Mouse (Mus musculus): ENCODE results near the gene Irf2bp2. TPM values are rescaled to one million over a fixed set of nuclear protein-coding genes. Genes with fewer than 3 reads are reported as not detected.

Irf2bp2 gene
- polyA plus RNA-seq, 1 experiment from 2014 or later, result 9.9 TPM

- Histone ChIP-seq H3K4me1 (ENCODE audit: control insufficient read depth, insufficient read depth, low read length) (peaks cover 31% of the 10 kb centered on the region), H3K36me3 (ENCODE audit: control insufficient read depth, insufficient read depth, low read length) (no peaks in the 10 kb centered on the region; the same call in 1 of the 2 replicates), H3K4me2 (ENCODE audit: low read depth, low read length) (peak overlapping the region; percentile 90), H3K4me3 (replicated peaks; ENCODE audit: low read length) (peak overlapping the region; percentile 95), H3K27ac (ENCODE audit: low read length) (peak overlapping the region; percentile 100), H3K27me3 (ENCODE audit: control insufficient read depth, insufficient read depth, low read length) (no peaks in the 10 kb centered on the region), H3K9ac (ENCODE audit: low read length) (peak overlapping the region; percentile 98), H3K9me3 (replicated peaks; ENCODE audit: control insufficient read depth, low read length) (no peaks in the 10 kb centered on the region)
- 3% methylated on average over 20 of the region's 20 CpGs for WGBS
- ATAC-seq (ENCODE audit: insufficient read depth, low FRiP score), result no peak
These were observed 2.5 kb downstream of the Irf2bp2 start for GRCm38 (mm10) chr8:126591141-126591820.

GRCm38 (mm10) chr8:126590599-126590998, 3.2 kb downstream of the Irf2bp2 start:
- 11% methylated on average over 4 of the region's 4 CpGs for WGBS
- peak overlapping the region; percentile 98 for H3K9ac ChIP-seq (ENCODE audit: low read length)
- peaks cover 33% of the 10 kb centered on the region for H3K4me1 ChIP-seq (ENCODE audit: control insufficient read depth, insufficient read depth, low read length)
- H3K27me3 ChIP-seq (ENCODE audit: control insufficient read depth, insufficient read depth, low read length), result no peaks in the 10 kb centered on the region
- ATAC-seq (ENCODE audit: insufficient read depth, low FRiP score), result no peak
- peak overlapping the region; percentile 90 for H3K4me2 ChIP-seq (ENCODE audit: low read depth, low read length)
- no peaks in the 10 kb centered on the region for H3K9me3 ChIP-seq (replicated peaks; ENCODE audit: control insufficient read depth, low read length)
- peaks cover 3% of the 10 kb centered on the region; the same call in 1 of the 2 replicates for H3K36me3 ChIP-seq (ENCODE audit: control insufficient read depth, insufficient read depth, low read length)
- peak overlapping the region; percentile 65 for H3K27ac ChIP-seq (ENCODE audit: low read length)
- H3K4me3 ChIP-seq (replicated peaks; ENCODE audit: low read length), result peak overlapping the region; percentile 95

GRCm38 (mm10) chr8:126590024-126590529, 3.7 kb downstream of the Irf2bp2 start:
- Histone ChIP-seq H3K27ac (ENCODE audit: low read length) (peak overlapping the region; percentile 65), H3K4me1 (ENCODE audit: control insufficient read depth, insufficient read depth, low read length) (peaks cover 33% of the 10 kb centered on the region), H3K27me3 (ENCODE audit: control insufficient read depth, insufficient read depth, low read length) (no peaks in the 10 kb centered on the region), H3K4me2 (ENCODE audit: low read depth, low read length) (peak overlapping the region; percentile 90), H3K4me3 (replicated peaks; ENCODE audit: low read length) (peak overlapping the region; percentile 95), H3K9ac (ENCODE audit: low read length) (peak overlapping the region; percentile 98), H3K9me3 (replicated peaks; ENCODE audit: control insufficient read depth, low read length) (no peaks in the 10 kb centered on the region), H3K36me3 (ENCODE audit: control insufficient read depth, insufficient read depth, low read length) (peaks cover 3% of the 10 kb centered on the region; the same call in 1 of the 2 replicates)
- no peak for ATAC-seq (ENCODE audit: insufficient read depth, low FRiP score)
- under 1% methylated on average over 14 of the region's 14 CpGs for WGBS

GRCm38 (mm10) chr8:126589507-126590023, 4.2 kb downstream of the Irf2bp2 start:
- ATAC-seq (ENCODE audit: insufficient read depth, low FRiP score), result no peak
- H3K27ac ChIP-seq (ENCODE audit: low read length), result peak overlapping the region; percentile 65
- peak overlapping the region; percentile 90 for H3K4me2 ChIP-seq (ENCODE audit: low read depth, low read length)
- peak overlapping the region; percentile 98 for H3K9ac ChIP-seq (ENCODE audit: low read length)
- H3K9me3 ChIP-seq (replicated peaks; ENCODE audit: control insufficient read depth, low read length), result no peaks in the 10 kb centered on the region
- H3K4me1 ChIP-seq (ENCODE audit: control insufficient read depth, insufficient read depth, low read length), result peaks cover 34% of the 10 kb centered on the region
- H3K36me3 ChIP-seq (ENCODE audit: control insufficient read depth, insufficient read depth, low read length), result peaks cover 3% of the 10 kb centered on the region; the same call in 1 of the 2 replicates
- peak overlapping the region; percentile 95 for H3K4me3 ChIP-seq (replicated peaks; ENCODE audit: low read length)
- 3% methylated on average over 1 of the region's 1 CpGs for WGBS
- H3K27me3 ChIP-seq (ENCODE audit: control insufficient read depth, insufficient read depth, low read length), result no peaks in the 10 kb centered on the region

- no peak for ATAC-seq (ENCODE audit: insufficient read depth, low FRiP score)
- no peaks in the 10 kb centered on the region for H3K9me3 ChIP-seq (replicated peaks; ENCODE audit: control insufficient read depth, low read length)
- H3K4me2 ChIP-seq (ENCODE audit: low read depth, low read length), result peak overlapping the region; percentile 90
- peak overlapping the region; percentile 95 for H3K4me3 ChIP-seq (replicated peaks; ENCODE audit: low read length)
- WGBS, result 11% methylated on average over 11 of the region's 11 CpGs
- H3K4me1 ChIP-seq (ENCODE audit: control insufficient read depth, insufficient read depth, low read length), result peaks cover 36% of the 10 kb centered on the region
- peak overlapping the region; percentile 78 for H3K9ac ChIP-seq (ENCODE audit: low read length)
- peaks cover 3% of the 10 kb centered on the region; the same call in 1 of the 2 replicates for H3K36me3 ChIP-seq (ENCODE audit: control insufficient read depth, insufficient read depth, low read length)
- no peaks in the 10 kb centered on the region for H3K27me3 ChIP-seq (ENCODE audit: control insufficient read depth, insufficient read depth, low read length)
- H3K27ac ChIP-seq (ENCODE audit: low read length), result peak overlapping the region; percentile 65
These were observed 4.9 kb downstream of the Irf2bp2 start for GRCm38 (mm10) chr8:126588636-126589506.

GRCm38 (mm10) chr8:126587836-126588503, 5.8 kb downstream of the Irf2bp2 start:
- peak overlapping the region; percentile 65 for H3K9ac ChIP-seq (ENCODE audit: low read length)
- H3K9me3 ChIP-seq (replicated peaks; ENCODE audit: control insufficient read depth, low read length), result no peaks in the 10 kb centered on the region
- 28% methylated on average over 10 of the region's 10 CpGs for whole genome bisulfite sequencing
- ATAC-seq (ENCODE audit: insufficient read depth, low FRiP score), result no peak
- H3K27ac ChIP-seq (ENCODE audit: low read length), result peak overlapping the region; percentile 58
- H3K36me3 ChIP-seq (ENCODE audit: control insufficient read depth, insufficient read depth, low read length), result peaks cover 3% of the 10 kb centered on the region; the same call in 1 of the 2 replicates
- H3K27me3 ChIP-seq (ENCODE audit: control insufficient read depth, insufficient read depth, low read length), result no peaks in the 10 kb centered on the region
- peak overlapping the region; percentile 95 for H3K4me3 ChIP-seq (replicated peaks; ENCODE audit: low read length)
- H3K4me2 ChIP-seq (ENCODE audit: low read depth, low read length), result peak overlapping the region; percentile 90
- peaks cover 41% of the 10 kb centered on the region for H3K4me1 ChIP-seq (ENCODE audit: control insufficient read depth, insufficient read depth, low read length)

GRCm38 (mm10) chr8:126586599-126587577, 6.9 kb downstream of the Irf2bp2 start:
- ATAC-seq (ENCODE audit: insufficient read depth, low FRiP score), result no peak
- peak overlapping the region; percentile 54 for H3K27ac ChIP-seq (ENCODE audit: low read length)
- peak overlapping the region; percentile 30 for H3K4me3 ChIP-seq (replicated peaks; ENCODE audit: low read length)
- H3K9ac ChIP-seq (ENCODE audit: low read length), result peak overlapping the region; percentile 43
- peak overlapping the region; percentile 90 for H3K4me2 ChIP-seq (ENCODE audit: low read depth, low read length)
- 0 out of 2 replicates have a peak, but pooled peaks cover 3% of the 10 kb centered on the region for H3K36me3 ChIP-seq (ENCODE audit: control insufficient read depth, insufficient read depth, low read length)
- no peaks in the 10 kb centered on the region for H3K9me3 ChIP-seq (replicated peaks; ENCODE audit: control insufficient read depth, low read length)
- peaks cover 44% of the 10 kb centered on the region for H3K4me1 ChIP-seq (ENCODE audit: control insufficient read depth, insufficient read depth, low read length)
- no peaks in the 10 kb centered on the region for H3K27me3 ChIP-seq (ENCODE audit: control insufficient read depth, insufficient read depth, low read length)
- 50% methylated on average over 10 of the region's 10 CpGs for WGBS

GRCm38 (mm10) chr8:126586101-126586500, 7.7 kb downstream of the Irf2bp2 start:
- no peaks in the 10 kb centered on the region for H3K27me3 ChIP-seq (ENCODE audit: control insufficient read depth, insufficient read depth, low read length)

More at GRCm38 (mm10) chr8:126586101-126586500, 7.7 kb downstream of the Irf2bp2 start:
- Histone ChIP-seq H3K9ac (ENCODE audit: low read length) (no peak overlapping the region), H3K4me1 (ENCODE audit: control insufficient read depth, insufficient read depth, low read length) (peaks cover 44% of the 10 kb centered on the region), H3K36me3 (ENCODE audit: control insufficient read depth, insufficient read depth, low read length) (0 out of 2 replicates have a peak, but pooled peaks cover 3% of the 10 kb centered on the region), H3K27ac (ENCODE audit: low read length) (peak overlapping the region; percentile 98), H3K9me3 (replicated peaks; ENCODE audit: control insufficient read depth, low read length) (no peaks in the 10 kb centered on the region), H3K4me3 (replicated peaks; ENCODE audit: low read length) (no peak overlapping the region), H3K4me2 (ENCODE audit: low read depth, low read length) (peak overlapping the region; percentile 90)
- ATAC-seq (ENCODE audit: insufficient read depth, low FRiP score), result no peak
- 75% methylated on average over 2 of the region's 2 CpGs for WGBS

Measured in stomach, embryonic 16.5 days (tissue).